Mouse (Mus musculus) kidney, embryonic 15.5 days (tissue): Measurements from ENCODE around the gene Rin3. TPM values are rescaled to one million over a fixed set of nuclear protein-coding genes. Genes with fewer than 3 reads are reported as not detected.

ENCODE experiments used
- ATAC-seq: fragments of 200-750 bp; cut with Nextera tagmentation; replicated peaks from 2 replicates; pipeline ENCODE4 v1.8.0; 2017; ENCODE audit warnings: moderate TSS enrichment; ENCODE audit not compliant: low FRiP score
- H3K27ac ChIP-seq: fragments of 300-500 bp; sonication (generic); 2 replicates; pipeline ENCODE4 v1.5.1; 2015; ENCODE audit warnings: mild to moderate bottlenecking, inconsistent platforms
- H3K27me3 ChIP-seq: fragments of 300-500 bp; sonication (generic); 2 replicates; pipeline ENCODE4 v1.6.1; 2015; ENCODE audit warnings: inconsistent platforms
- H3K36me3 ChIP-seq: fragments of 300-500 bp; sonication (generic); 2 replicates; pipeline ENCODE4 v1.6.1; 2015; ENCODE audit warnings: inconsistent platforms
- H3K4me1 ChIP-seq: fragments of 300-500 bp; sonication (generic); 2 replicates; pipeline ENCODE4 v1.6.1; 2015; ENCODE audit warnings: inconsistent platforms
- H3K4me2 ChIP-seq: fragments of 300-500 bp; sonication (generic); 2 replicates; pipeline ENCODE4 v1.6.1; 2015; ENCODE audit warnings: moderate library complexity, mild to moderate bottlenecking, inconsistent platforms
- H3K4me3 ChIP-seq: fragments of 300-500 bp; sonication (generic); replicated peaks from 2 replicates; pipeline ENCODE4 v1.5.1; 2015; ENCODE audit warnings: mild to moderate bottlenecking, inconsistent platforms
- H3K9ac ChIP-seq: fragments of 300-500 bp; sonication (generic); 2 replicates; pipeline ENCODE4 v1.6.1; 2015; ENCODE audit warnings: mild to moderate bottlenecking, inconsistent platforms
- H3K9me3 ChIP-seq: fragments of 300-500 bp; sonication (generic); replicated peaks from 2 replicates; pipeline ENCODE4 v1.6.1; 2016; ENCODE audit warnings: inconsistent platforms
- WGBS: fragments of 180-500 bp; shearing (Covaris S2); methylation state at CpG from one replicate; pipeline ENCODE4 v1.1.7; 2015; ENCODE audit warnings: mixed read lengths; 5-methylcytosine and 5-hydroxymethylcytosine counted together
- polyA plus RNA-seq: library from polyadenylated mRNA; unstranded; fragments of >200 nt; fragmentation: Nextera tagmentation; extraction: Ambion mirVana; gene quantifications from 2 replicates; pipeline ENCODE4 v1.2.1, GENCODE M21; 2015

Rin3 gene
- polyA plus RNA-seq, 1 experiment from 2014 or later, result 10.0 TPM

GRCm38 (mm10) chr12:102420168-102420890 lies 137.5 kb downstream of the Rin3 start:
- WGBS, result 76% methylated on average over 10 of the region's 10 CpGs
- peak; percentile 31; the same call in 1 of the 2 replicates for ATAC-seq

GRCm38 (mm10) chr12:102422065-102422464 lies 139.2 kb downstream of the Rin3 start:
- Histone ChIP-seq H3K27me3 (no peaks in the 10 kb centered on the region), H3K9ac (no peak overlapping the region), H3K9me3 (no peaks in the 10 kb centered on the region), H3K27ac (no peak overlapping the region), H3K4me3 (no peak overlapping the region), H3K4me1 (peaks cover 6% of the 10 kb centered on the region; the same call in 1 of the 2 replicates), H3K4me2 (no peak overlapping the region), H3K36me3 (peaks cover 17% of the 10 kb centered on the region; the same call in 1 of the 2 replicates)
- 82% methylated on average over 6 of the region's 6 CpGs for WGBS
- ATAC-seq, result 0 out of 2 replicates have a peak, but pooled peaks have one; percentile 13

More at GRCm38 (mm10) chr12:102420168-102420890, 137.5 kb downstream of the Rin3 start:
- Histone ChIP-seq H3K27me3 (no peaks in the 10 kb centered on the region), H3K4me1 (peaks cover 16% of the 10 kb centered on the region), H3K4me3 (no peak overlapping the region), H3K9me3 (no peaks in the 10 kb centered on the region), H3K36me3 (peaks cover 12% of the 10 kb centered on the region; the same call in 1 of the 2 replicates), H3K4me2 (no peak overlapping the region), H3K27ac (peak overlapping the region; percentile 71), H3K9ac (no peak overlapping the region)

GRCm38 (mm10) chr12:102422623-102423320 lies 139.9 kb downstream of the Rin3 start:
- WGBS, result 88% methylated on average over 11 of the region's 11 CpGs

GRCm38 (mm10) chr12:102423625-102424024 lies 140.8 kb downstream of the Rin3 start:
- Histone ChIP-seq H3K9ac (no peak overlapping the region), H3K36me3 (peaks cover 17% of the 10 kb centered on the region; the same call in 1 of the 2 replicates), H3K4me3 (no peak overlapping the region), H3K4me1 (peaks cover 5% of the 10 kb centered on the region; the same call in 1 of the 2 replicates), H3K27ac (no peak overlapping the region), H3K27me3 (no peaks in the 10 kb centered on the region), H3K4me2 (no peak overlapping the region), H3K9me3 (no peaks in the 10 kb centered on the region)
- no peak for ATAC-seq
- 94% methylated on average over 8 of the region's 8 CpGs for WGBS

More at GRCm38 (mm10) chr12:102422623-102423320, 139.9 kb downstream of the Rin3 start:
- Histone ChIP-seq H3K9me3 (no peaks in the 10 kb centered on the region), H3K27me3 (no peaks in the 10 kb centered on the region), H3K4me1 (peaks cover 5% of the 10 kb centered on the region; the same call in 1 of the 2 replicates), H3K27ac (no peak overlapping the region; the same call in 1 of the 2 replicates), H3K4me3 (no peak overlapping the region), H3K4me2 (no peak overlapping the region), H3K9ac (no peak overlapping the region), H3K36me3 (peaks cover 17% of the 10 kb centered on the region; the same call in 1 of the 2 replicates)
- ATAC-seq, result no peak

GRCm38 (mm10) chr12:102424456-102424855 lies 141.6 kb downstream of the Rin3 start:
- ATAC-seq, result no peak
- no peaks in the 10 kb centered on the region for H3K9me3 ChIP-seq
- peaks cover 17% of the 10 kb centered on the region; the same call in 1 of the 2 replicates for H3K36me3 ChIP-seq
- peaks cover 5% of the 10 kb centered on the region; the same call in 1 of the 2 replicates for H3K4me1 ChIP-seq
- H3K9ac ChIP-seq, result no peak overlapping the region
- H3K4me2 ChIP-seq, result no peak overlapping the region
- H3K27me3 ChIP-seq, result no peaks in the 10 kb centered on the region
- no peak overlapping the region for H3K27ac ChIP-seq
- WGBS, result 77% methylated on average over 2 of the region's 2 CpGs
- no peak overlapping the region for H3K4me3 ChIP-seq

- Histone ChIP-seq H3K4me1 (no peaks in the 10 kb centered on the region), H3K4me2 (no peak overlapping the region), H3K4me3 (no peak overlapping the region), H3K27me3 (no peaks in the 10 kb centered on the region), H3K9ac (no peak overlapping the region), H3K9me3 (no peaks in the 10 kb centered on the region), H3K36me3 (peaks cover 17% of the 10 kb centered on the region; the same call in 1 of the 2 replicates), H3K27ac (no peak overlapping the region)
- WGBS, result 81% methylated on average over 4 of the region's 4 CpGs
- ATAC-seq, result no peak
These were observed 142.3 kb downstream of the Rin3 start for GRCm38 (mm10) chr12:102425048-102425578.

GRCm38 (mm10) chr12:102426285-102426684 lies 143.4 kb downstream of the Rin3 start:
- no peak for ATAC-seq
- H3K27ac ChIP-seq, result no peak overlapping the region
- WGBS, result 91% methylated on average over 7 of the region's 7 CpGs
- no peak overlapping the region for H3K4me3 ChIP-seq
- H3K4me2 ChIP-seq, result no peak overlapping the region
- H3K9me3 ChIP-seq, result no peaks in the 10 kb centered on the region
- peaks cover 17% of the 10 kb centered on the region; the same call in 1 of the 2 replicates for H3K36me3 ChIP-seq
- no peaks in the 10 kb centered on the region for H3K27me3 ChIP-seq
- no peak overlapping the region for H3K9ac ChIP-seq
- H3K4me1 ChIP-seq, result no peaks in the 10 kb centered on the region

- no peak overlapping the region for H3K27ac ChIP-seq
- H3K4me1 ChIP-seq, result no peaks in the 10 kb centered on the region
- H3K4me3 ChIP-seq, result no peak overlapping the region
- no peaks in the 10 kb centered on the region for H3K27me3 ChIP-seq
- peaks cover 5% of the 10 kb centered on the region; the same call in 1 of the 2 replicates for H3K36me3 ChIP-seq
- no peak for ATAC-seq
- H3K9me3 ChIP-seq, result no peaks in the 10 kb centered on the region
- no peak overlapping the region for H3K9ac ChIP-seq
- no peak overlapping the region for H3K4me2 ChIP-seq
- WGBS, result 97% methylated on average over 5 of the region's 5 CpGs
These were observed 146.8 kb downstream of the Rin3 start for GRCm38 (mm10) chr12:102429656-102430055.

- Histone ChIP-seq H3K27ac (no peak overlapping the region), H3K27me3 (no peaks in the 10 kb centered on the region), H3K36me3 (peaks cover 5% of the 10 kb centered on the region; the same call in 1 of the 2 replicates), H3K4me2 (no peak overlapping the region), H3K9me3 (no peaks in the 10 kb centered on the region), H3K9ac (no peak overlapping the region), H3K4me1 (no peaks in the 10 kb centered on the region), H3K4me3 (no peak overlapping the region)
- ATAC-seq, result no peak
- 76% methylated on average over 4 of the region's 4 CpGs for WGBS
These were observed 147.4 kb downstream of the Rin3 start for GRCm38 (mm10) chr12:102430228-102430627.

- no peaks in the 10 kb centered on the region for H3K9me3 ChIP-seq
These were observed 149.4 kb downstream of the Rin3 start for GRCm38 (mm10) chr12:102432238-102432637.

GRCm38 (mm10) chr12:102434107-102434506 lies 151.3 kb downstream of the Rin3 start:
- 88% methylated on average over 4 of the region's 4 CpGs for WGBS
- no peak for ATAC-seq
- Histone ChIP-seq H3K27me3 (no peaks in the 10 kb centered on the region), H3K4me2 (no peak overlapping the region), H3K9me3 (no peaks in the 10 kb centered on the region), H3K27ac (no peak overlapping the region), H3K36me3 (no peaks in the 10 kb centered on the region), H3K4me3 (no peak overlapping the region), H3K4me1 (peaks cover 20% of the 10 kb centered on the region), H3K9ac (no peak overlapping the region)

More at GRCm38 (mm10) chr12:102432238-102432637, 149.4 kb downstream of the Rin3 start:
- WGBS, result 87% methylated on average over 12 of the region's 12 CpGs
- Histone ChIP-seq H3K4me1 (0 out of 2 replicates have a peak, but pooled peaks cover 3% of the 10 kb centered on the region), H3K27me3 (no peaks in the 10 kb centered on the region), H3K4me3 (no peak overlapping the region), H3K4me2 (no peak overlapping the region), H3K27ac (no peak overlapping the region), H3K36me3 (no peaks in the 10 kb centered on the region), H3K9ac (no peak overlapping the region)
- no peak for ATAC-seq
